Mouse (Mus musculus) hindbrain, embryonic 11.5 days (tissue): Measurements from ENCODE around the gene Trim43b. TPM values are rescaled to one million over a fixed set of nuclear protein-coding genes. Genes with fewer than 3 reads are reported as not detected.
"Not testable (repeated sequence)": the region's sequence is repeated elsewhere in the genome, so short reads cannot be mapped to it uniquely, and the experiment has no call there.

Source experiments
- ATAC-seq: fragments of 200-750 bp; cut with Nextera tagmentation; 2 replicates; pipeline ENCODE4 v1.8.0; 2017; ENCODE audit warnings: mild to moderate bottlenecking, moderate TSS enrichment, moderate library complexity; ENCODE audit not compliant: low FRiP score
- DNase-seq: peaks from one replicate; pipeline ENCODE4 v3.0.0-alpha.2; 2015; ENCODE audit warnings: low spot score
- H3K27ac ChIP-seq: fragments of 300-500 bp; sonication (generic); 2 replicates; pipeline ENCODE4 v1.5.1; 2014; ENCODE audit warnings: mild to moderate bottlenecking, low read depth, low read length
- H3K27me3 ChIP-seq: fragments of 300-500 bp; sonication (generic); 2 replicates; pipeline ENCODE4 v1.6.1; 2014; ENCODE audit warnings: mild to moderate bottlenecking, low read length, moderate library complexity, mixed read lengths; ENCODE audit not compliant: control insufficient read depth, insufficient read depth
- H3K36me3 ChIP-seq: fragments of 300-500 bp; sonication (generic); 2 replicates; pipeline ENCODE4 v1.6.1; 2014; ENCODE audit warnings: mild to moderate bottlenecking, low read length, moderate library complexity, mixed read lengths; ENCODE audit not compliant: control insufficient read depth, insufficient read depth
- H3K4me1 ChIP-seq: fragments of 300-500 bp; sonication (generic); replicated peaks from 2 replicates; pipeline ENCODE4 v1.6.1; 2014; ENCODE audit warnings: low read length, mixed read lengths; ENCODE audit not compliant: control insufficient read depth, insufficient read depth
- H3K4me2 ChIP-seq: fragments of 300-500 bp; sonication (generic); replicated peaks from 2 replicates; pipeline ENCODE4 v1.6.1; 2014; ENCODE audit warnings: mild to moderate bottlenecking, low read depth, low read length
- H3K4me3 ChIP-seq: fragments of 300-500 bp; sonication (generic); 2 replicates; pipeline ENCODE4 v1.5.1; 2014; ENCODE audit warnings: low read depth, low read length
- H3K9ac ChIP-seq: fragments of 300-500 bp; sonication (generic); 2 replicates; pipeline ENCODE4 v1.6.1; 2014; ENCODE audit warnings: low read depth, low read length
- H3K9me3 ChIP-seq: fragments of 300-500 bp; sonication (generic); 2 replicates; pipeline ENCODE4 v1.6.1; 2016; ENCODE audit warnings: low read length; ENCODE audit not compliant: control insufficient read depth
- WGBS: fragments of 180-500 bp; shearing (Covaris S2); extraction: QIAGEN DNeasy Blood & Tissue Kit; methylation state at CpG from one replicate; pipeline ENCODE4 v1.1.7; 2014; 5-methylcytosine and 5-hydroxymethylcytosine counted together
- polyA plus RNA-seq: library from polyadenylated mRNA; unstranded; fragments of >200 nt; fragmentation: Nextera tagmentation; extraction: Ambion mirVana; gene quantifications from 2 replicates; pipeline ENCODE4 v1.2.1, GENCODE M21; 2014

Trim43b gene
- polyA plus RNA-seq = not detected in 2 replicates

DNA sequence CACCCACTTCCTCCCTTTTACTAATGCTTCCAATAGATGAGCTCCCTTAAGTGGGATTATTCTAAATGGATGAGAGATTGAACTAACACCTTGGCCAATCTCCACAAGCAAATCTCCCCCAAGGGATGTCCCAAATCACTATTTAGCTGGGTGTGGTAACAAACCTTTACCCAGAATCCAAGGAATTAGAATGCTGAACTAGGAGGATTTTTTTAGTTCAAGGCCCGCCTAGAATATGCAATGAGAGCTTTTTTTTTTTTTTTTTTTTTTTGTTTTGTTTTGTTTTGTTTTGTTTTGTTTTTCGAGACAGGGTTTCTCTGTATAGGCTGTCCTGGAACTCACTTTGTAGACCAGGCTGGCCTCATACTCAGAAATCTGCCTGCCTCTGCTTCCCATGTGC lies at the start of gene Trim43b:
Trim43b (minus strand) TSS at position 101 of the 400 bp plus-strand sequence.
- not testable (repeated sequence) for H3K9me3 ChIP-seq, H3K9ac ChIP-seq, ATAC-seq, H3K4me1 ChIP-seq, H3K27me3 ChIP-seq, H3K36me3 ChIP-seq, H3K27ac ChIP-seq, H3K4me3 ChIP-seq, H3K4me2 ChIP-seq, DNase-seq
- 78% methylated on average over 2 of the region's 2 CpGs for WGBS

DNA sequence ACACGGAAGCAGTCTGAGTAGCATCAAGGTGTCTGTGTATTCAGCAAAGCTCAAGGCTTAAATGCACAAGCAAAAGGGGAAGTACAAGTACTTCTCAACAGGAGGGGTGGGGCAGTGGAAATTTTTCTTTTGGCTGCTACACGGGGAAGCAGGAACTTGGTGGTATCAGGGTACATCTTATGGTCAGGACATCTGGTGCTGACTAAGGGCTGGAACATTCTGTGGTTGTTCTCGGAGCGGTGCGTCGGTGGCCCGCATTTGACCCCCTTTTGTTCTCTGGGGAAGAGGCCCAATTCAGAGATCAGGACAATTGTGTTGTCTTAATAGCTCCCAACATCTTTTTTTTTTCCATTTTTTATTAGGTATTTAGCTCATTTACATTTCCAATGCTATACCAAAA lies 11.9 kb upstream of the Trim43b start:
- H3K27me3 ChIP-seq, H3K4me3 ChIP-seq, H3K9me3 ChIP-seq, H3K4me2 ChIP-seq, H3K4me1 ChIP-seq, ATAC-seq, H3K27ac ChIP-seq, H3K9ac ChIP-seq, H3K36me3 ChIP-seq, DNase-seq: not testable (repeated sequence)
- WGBS = 95% methylated on average over 7 of the region's 7 CpGs

DNA sequence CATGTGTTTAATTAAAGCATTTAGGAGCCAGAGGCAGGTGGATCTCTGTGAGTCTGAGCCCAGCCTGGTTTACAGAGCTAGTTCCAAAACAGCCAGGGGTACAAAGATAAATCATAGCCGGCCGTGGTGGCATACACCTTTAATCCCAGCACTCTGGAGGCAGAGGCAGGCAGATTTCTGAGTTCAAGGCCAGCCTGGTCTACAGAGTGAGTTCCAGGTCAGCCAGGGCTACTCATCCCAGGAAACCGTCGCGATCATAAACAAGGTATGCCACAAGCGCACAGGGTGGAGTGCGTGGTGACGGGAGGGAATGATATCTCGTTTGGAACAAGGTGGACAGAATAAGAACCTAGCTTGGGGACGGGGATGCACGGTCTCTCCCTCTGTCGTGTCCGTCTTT lies 5.9 kb downstream of the Trim43b start:
- ATAC-seq, H3K4me3 ChIP-seq, H3K9ac ChIP-seq, H3K36me3 ChIP-seq, H3K4me1 ChIP-seq, H3K27me3 ChIP-seq, DNase-seq, H3K4me2 ChIP-seq, H3K9me3 ChIP-seq, H3K27ac ChIP-seq: not testable (repeated sequence)
- WGBS = 95% methylated on average over 13 of the region's 13 CpGs

DNA sequence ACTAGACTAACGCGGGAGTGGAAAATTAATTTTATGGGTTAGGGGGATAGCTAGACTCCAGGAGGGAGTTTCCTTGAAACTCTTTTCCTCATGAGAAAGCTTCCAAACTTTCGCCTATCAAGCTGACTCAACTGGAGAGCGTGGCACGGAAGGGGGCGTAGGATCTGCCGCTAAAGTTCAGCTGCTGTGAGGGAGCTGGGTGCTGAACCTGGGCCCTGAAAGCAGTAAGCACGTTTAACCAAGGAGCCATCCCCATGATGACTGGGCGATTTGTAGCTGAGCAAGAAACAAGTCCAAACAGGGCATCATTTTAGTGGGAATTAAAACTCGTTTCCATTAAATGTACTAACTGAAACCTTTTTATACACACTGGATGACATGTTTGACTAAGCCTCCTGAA lies 13.0 kb downstream of the Trim43b start:
- not testable (repeated sequence) for H3K9me3 ChIP-seq, H3K4me3 ChIP-seq, H3K4me1 ChIP-seq, ATAC-seq, H3K27ac ChIP-seq, DNase-seq, H3K4me2 ChIP-seq, H3K36me3 ChIP-seq, H3K27me3 ChIP-seq, H3K9ac ChIP-seq
- WGBS = 88% methylated on average over 10 of the region's 10 CpGs

DNA sequence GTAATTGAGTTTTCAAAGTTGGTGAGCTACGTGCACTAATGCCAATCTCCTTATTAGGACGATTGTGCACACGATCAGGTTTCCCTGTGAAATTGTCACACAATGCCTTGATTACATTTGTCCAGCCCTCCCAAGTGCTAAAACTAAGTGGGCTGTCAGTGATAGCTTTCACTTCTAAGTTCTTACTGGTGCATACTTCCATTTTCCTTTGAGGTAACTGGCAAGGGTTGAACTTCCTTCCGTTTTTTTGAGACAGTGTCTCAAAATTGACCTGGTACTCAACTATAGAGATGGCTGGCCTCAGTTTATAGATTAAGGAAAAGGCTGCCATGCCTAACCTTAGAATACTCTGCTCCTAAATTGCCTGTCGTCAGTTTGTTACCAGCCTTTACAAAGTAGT lies 16.1 kb downstream of the Trim43b start:
- ATAC-seq, DNase-seq, H3K4me3 ChIP-seq: not testable (repeated sequence)

GRCm38 (mm10) chr9:89067143-89067501 lies 25.5 kb downstream of the Trim43b start:
- H3K27ac ChIP-seq, DNase-seq, H3K4me3 ChIP-seq, H3K4me1 ChIP-seq, H3K9me3 ChIP-seq, H3K9ac ChIP-seq, H3K36me3 ChIP-seq, H3K4me2 ChIP-seq, H3K27me3 ChIP-seq: not testable (repeated sequence)
- WGBS = 88% methylated on average over 2 of the region's 6 CpGs
- ATAC-seq = peak; percentile 16

More for the DNA sequence above, 16.1 kb downstream of the Trim43b start:
- H3K9me3 ChIP-seq, H3K4me2 ChIP-seq, H3K36me3 ChIP-seq, H3K27ac ChIP-seq, H3K9ac ChIP-seq, H3K27me3 ChIP-seq, H3K4me1 ChIP-seq: not testable (repeated sequence)
- WGBS = 97% methylated on average over 1 of the region's 5 CpGs

GRCm38 (mm10) chr9:89066378-89067142 lies 26.1 kb downstream of the Trim43b start:
- peak; percentile 49 for DNase-seq
- H3K36me3 ChIP-seq, H3K27ac ChIP-seq, H3K9me3 ChIP-seq, H3K9ac ChIP-seq, H3K4me3 ChIP-seq, H3K4me2 ChIP-seq, H3K27me3 ChIP-seq, H3K4me1 ChIP-seq: not testable (repeated sequence)
- 65% methylated on average over 40 of the region's 44 CpGs for WGBS
- peak; percentile 98 for ATAC-seq

Other genes starting within 250 kb of the Trim43b start
- gene Bcl2a1a, start 135.9 kb downstream of the Trim43b start, polyA plus RNA-seq = not detected in 2 replicates
- 0.69 TPM in 1 of 2 replicates, not detected in the other for gene Bcl2a1b, start 106.4 kb upstream of the Trim43b start, polyA plus RNA-seq
- 0.98 TPM in 1 of 2 replicates, not detected in the other for gene Gm29094, start 106.5 kb upstream of the Trim43b start, polyA plus RNA-seq
- 14.9 and 16.2 TPM in 2 replicates for gene Mthfs, start 117.8 kb upstream of the Trim43b start, polyA plus RNA-seq